Mouse (Mus musculus) liver, adult (tissue): Measurements from ENCODE around the gene Agbl4.

Source experiments
- GATA4 ChIP-seq: IDR thresholded peaks from 2 replicates; pipeline ENCODE4 v1.6.1; 2014; ENCODE audit warnings: mild to moderate bottlenecking, low read length; ENCODE audit not compliant: insufficient replicate concordance

The Agbl4 gene

GRCm38 (mm10) chr4:111307633-111308032, 910.2 kb downstream of the Agbl4 start:
- TF ChIP-seq GATA4 = no peak

GRCm38 (mm10) chr4:111308572-111309288, 911.3 kb downstream of the Agbl4 start:
- TF ChIP-seq GATA4 = no peak

GRCm38 (mm10) chr4:111327094-111327493, 929.6 kb downstream of the Agbl4 start:
- TF ChIP-seq GATA4 = no peak

- TF ChIP-seq GATA4 = no peak
These were observed 930.4 kb downstream of the Agbl4 start for GRCm38 (mm10) chr4:111327760-111328373.

- TF ChIP-seq GATA4 = no peak
These were observed 932.0 kb downstream of the Agbl4 start for GRCm38 (mm10) chr4:111329501-111329900.

GRCm38 (mm10) chr4:111332864-111333263, 935.4 kb downstream of the Agbl4 start:
- no peak for TF ChIP-seq GATA4

- TF ChIP-seq GATA4 = no peak
These were observed 952.5 kb downstream of the Agbl4 start for GRCm38 (mm10) chr4:111349965-111350364.

- no peak for TF ChIP-seq GATA4
These were observed 953.4 kb downstream of the Agbl4 start for GRCm38 (mm10) chr4:111350615-111351525.

- TF ChIP-seq GATA4 = no peak
These were observed 959.2 kb downstream of the Agbl4 start for GRCm38 (mm10) chr4:111356584-111357115.

- TF ChIP-seq GATA4 = no peak
These were observed 959.7 kb downstream of the Agbl4 start for GRCm38 (mm10) chr4:111357176-111357575.

- no peak for TF ChIP-seq GATA4
These were observed 966.7 kb downstream of the Agbl4 start for GRCm38 (mm10) chr4:111364199-111364598.

- no peak for TF ChIP-seq GATA4
These were observed 970.3 kb downstream of the Agbl4 start for GRCm38 (mm10) chr4:111367771-111368170.

- no peak for TF ChIP-seq GATA4
These were observed 979.7 kb downstream of the Agbl4 start for GRCm38 (mm10) chr4:111377159-111377558.

GRCm38 (mm10) chr4:111378071-111378470, 980.6 kb downstream of the Agbl4 start:
- no peak for TF ChIP-seq GATA4

- TF ChIP-seq GATA4 = no peak
These were observed 985.6 kb downstream of the Agbl4 start for GRCm38 (mm10) chr4:111383101-111383500.

GRCm38 (mm10) chr4:111390736-111391135, 993.3 kb downstream of the Agbl4 start:
- no peak for TF ChIP-seq GATA4

- no peak for TF ChIP-seq GATA4
These were observed 1002.3 kb downstream of the Agbl4 start for GRCm38 (mm10) chr4:111399784-111400183.
